Mouse (Mus musculus): ENCODE data around the gene Frmd4a. TPM values are rescaled to one million over a fixed set of nuclear protein-coding genes. Genes with fewer than 3 reads are reported as not detected.

Gene Frmd4a
- polyA plus RNA-seq, 1 experiment, result 22.8 TPM

DNA sequence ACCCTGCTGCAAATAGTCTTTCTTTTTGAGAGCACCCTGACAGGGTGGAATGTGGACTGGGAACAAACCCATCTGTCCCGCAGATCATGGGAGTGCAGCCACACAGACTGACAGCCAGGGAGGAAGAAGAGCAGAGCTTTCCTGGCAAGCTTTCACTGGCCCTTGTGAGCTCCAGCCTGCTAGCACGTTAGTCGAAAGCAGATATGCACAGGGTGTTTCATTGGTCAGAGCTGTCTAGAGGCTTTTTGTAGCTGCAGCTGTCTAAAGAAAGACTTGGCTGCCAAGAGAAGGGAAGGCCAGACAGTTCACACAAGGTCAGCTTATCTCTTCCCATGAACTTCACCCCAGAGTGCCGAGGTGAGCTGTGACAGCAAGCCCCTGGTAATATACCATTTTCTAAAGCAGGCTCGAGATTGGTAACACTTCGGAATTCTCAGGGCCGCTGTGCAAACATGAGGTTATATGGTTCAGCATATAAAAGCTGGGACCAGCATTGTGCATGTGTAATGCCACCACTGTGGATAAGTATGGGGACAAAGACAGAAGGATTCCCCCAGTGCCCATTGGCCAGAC is 500.1 kb downstream of the Frmd4a start:
- H3K4me3 ChIP-seq (replicated peaks; ENCODE audit: control insufficient read depth, low read depth, low read length), result no peak overlapping the region
- TF ChIP-seq CTCF (IDR thresholded peaks at IDR 0.05; ENCODE audit: control insufficient read depth, insufficient read depth, low read length) (no peak), POLR2A (IDR thresholded peaks at IDR 0.05; ENCODE audit: borderline replicate concordance, control insufficient read depth, low read depth, low read length) (no peak)
- H3K4me1 ChIP-seq (ENCODE audit: control insufficient read depth, insufficient read depth, low read length), result no peaks in the 10 kb centered on the region
- 56% methylated on average over 7 of the region's 7 CpGs for WGBS
- H3K27ac ChIP-seq (ENCODE audit: control insufficient read depth, insufficient read depth, low read depth, low read length, poor library complexity), result no peak overlapping the region

DNA sequence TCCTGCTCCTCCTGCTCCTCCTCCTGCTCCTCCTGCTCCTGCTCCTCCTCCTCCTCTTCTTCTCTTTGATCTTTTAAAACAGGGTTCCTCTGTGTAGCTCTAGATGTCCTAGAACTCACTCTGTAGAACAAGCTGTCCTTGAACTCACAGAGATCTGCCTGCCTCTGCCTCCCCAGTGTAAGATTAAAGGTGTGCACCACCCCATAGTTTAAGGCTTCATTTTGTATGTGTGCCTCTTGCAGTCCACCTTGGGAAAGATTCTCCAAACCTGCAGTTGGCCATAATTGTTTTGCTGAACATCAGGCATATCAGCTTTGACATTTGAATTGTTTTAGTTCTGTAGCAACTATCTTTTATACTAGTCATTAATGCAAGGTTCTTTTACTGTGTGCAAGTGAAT is 501.0 kb downstream of the Frmd4a start:
- Histone ChIP-seq H3K4me1 (ENCODE audit: control insufficient read depth, insufficient read depth, low read length) (no peaks in the 10 kb centered on the region), H3K27ac (ENCODE audit: control insufficient read depth, insufficient read depth, low read depth, low read length, poor library complexity) (no peak overlapping the region), H3K4me3 (replicated peaks; ENCODE audit: control insufficient read depth, low read depth, low read length) (no peak overlapping the region)
- TF ChIP-seq CTCF (IDR thresholded peaks at IDR 0.05; ENCODE audit: control insufficient read depth, insufficient read depth, low read length) (no peak), POLR2A (IDR thresholded peaks at IDR 0.05; ENCODE audit: borderline replicate concordance, control insufficient read depth, low read depth, low read length) (no peak)

DNA sequence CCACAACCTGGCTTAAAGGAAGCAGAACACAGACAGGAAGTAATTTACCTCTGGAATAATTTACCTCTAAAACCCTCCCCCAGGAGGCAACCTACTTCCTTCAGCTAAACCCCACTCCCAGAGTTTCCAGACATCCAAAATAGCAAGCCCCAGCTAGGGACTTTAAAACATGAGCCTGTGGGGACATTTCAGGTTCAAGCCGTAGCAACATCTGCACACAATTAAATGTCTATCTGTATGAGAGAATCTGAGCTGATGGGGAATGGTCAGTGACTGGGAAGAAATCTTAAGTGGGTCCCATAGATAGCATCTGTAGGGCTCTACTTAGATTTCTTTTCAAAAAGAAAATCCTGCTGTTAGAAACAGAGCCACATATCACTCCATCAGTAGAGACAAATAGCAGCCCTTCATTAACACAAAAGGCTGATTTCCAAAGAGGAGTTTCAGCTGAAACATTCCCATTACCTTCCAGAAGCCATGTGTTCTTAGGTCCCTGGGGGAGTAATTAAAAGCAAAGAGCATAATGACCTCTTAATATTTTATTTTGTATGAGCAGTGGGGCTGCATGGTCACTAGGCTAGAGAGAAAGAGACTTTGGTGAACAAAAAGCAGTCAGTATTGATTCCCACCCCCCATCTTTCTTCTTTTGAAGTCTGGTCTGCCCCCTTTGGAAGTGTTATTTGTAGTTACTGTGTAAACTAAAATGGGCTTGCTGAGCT is 505.4 kb downstream of the Frmd4a start:
- TF ChIP-seq CTCF (IDR thresholded peaks at IDR 0.05; ENCODE audit: control insufficient read depth, insufficient read depth, low read length), result no peak
- TF ChIP-seq POLR2A (IDR thresholded peaks at IDR 0.05; ENCODE audit: borderline replicate concordance, control insufficient read depth, low read depth, low read length), result no peak
- Histone ChIP-seq H3K27ac (ENCODE audit: control insufficient read depth, insufficient read depth, low read depth, low read length, poor library complexity) (no peak overlapping the region), H3K4me1 (ENCODE audit: control insufficient read depth, insufficient read depth, low read length) (no peaks in the 10 kb centered on the region), H3K4me3 (replicated peaks; ENCODE audit: control insufficient read depth, low read depth, low read length) (no peak overlapping the region)
- WGBS, result 93% methylated on average over 1 of the region's 1 CpGs

GRCm38 (mm10) chr2:4527094-4527493 is 509.6 kb downstream of the Frmd4a start:
- 84% methylated on average over 7 of the region's 7 CpGs for WGBS
- Histone ChIP-seq H3K4me1 (ENCODE audit: control insufficient read depth, insufficient read depth, low read length) (no peaks in the 10 kb centered on the region), H3K4me3 (replicated peaks; ENCODE audit: control insufficient read depth, low read depth, low read length) (no peak overlapping the region), H3K27ac (ENCODE audit: control insufficient read depth, insufficient read depth, low read depth, low read length, poor library complexity) (no peak overlapping the region)
- TF ChIP-seq POLR2A (IDR thresholded peaks at IDR 0.05; ENCODE audit: borderline replicate concordance, control insufficient read depth, low read depth, low read length), result no peak

DNA sequence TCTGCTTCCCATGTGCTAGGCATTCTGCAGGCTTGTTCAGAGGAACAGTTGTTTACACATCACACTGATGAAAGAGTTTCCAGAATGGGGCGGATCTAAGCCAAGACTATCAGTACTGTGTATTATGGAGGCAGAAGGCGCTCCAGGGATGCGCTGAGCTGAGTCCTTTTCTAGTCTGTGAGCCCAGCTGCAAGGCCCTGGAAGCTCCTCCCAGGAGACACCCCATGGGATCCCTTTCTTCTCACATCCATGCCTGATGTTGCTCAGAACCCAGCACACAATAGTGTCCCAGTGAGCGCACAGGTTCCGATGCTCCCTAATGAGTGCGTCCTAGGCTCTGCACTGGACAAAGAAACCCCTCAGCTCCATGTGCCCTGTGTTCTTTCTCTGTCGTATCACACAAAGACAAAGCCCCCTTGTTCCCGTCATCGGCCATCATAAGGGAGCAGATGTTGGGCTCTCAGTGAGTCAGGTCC is 511.8 kb downstream of the Frmd4a start:
- no peak overlapping the region for H3K4me3 ChIP-seq (replicated peaks; ENCODE audit: control insufficient read depth, low read depth, low read length)
- 91% methylated on average over 9 of the region's 9 CpGs for WGBS
- H3K27ac ChIP-seq (ENCODE audit: control insufficient read depth, insufficient read depth, low read depth, low read length, poor library complexity), result no peak overlapping the region
- H3K4me1 ChIP-seq (ENCODE audit: control insufficient read depth, insufficient read depth, low read length), result no peaks in the 10 kb centered on the region
- TF ChIP-seq CTCF (IDR thresholded peaks at IDR 0.05; ENCODE audit: control insufficient read depth, insufficient read depth, low read length), result no peak
- TF ChIP-seq POLR2A (IDR thresholded peaks at IDR 0.05; ENCODE audit: borderline replicate concordance, control insufficient read depth, low read depth, low read length), result no peak

DNA sequence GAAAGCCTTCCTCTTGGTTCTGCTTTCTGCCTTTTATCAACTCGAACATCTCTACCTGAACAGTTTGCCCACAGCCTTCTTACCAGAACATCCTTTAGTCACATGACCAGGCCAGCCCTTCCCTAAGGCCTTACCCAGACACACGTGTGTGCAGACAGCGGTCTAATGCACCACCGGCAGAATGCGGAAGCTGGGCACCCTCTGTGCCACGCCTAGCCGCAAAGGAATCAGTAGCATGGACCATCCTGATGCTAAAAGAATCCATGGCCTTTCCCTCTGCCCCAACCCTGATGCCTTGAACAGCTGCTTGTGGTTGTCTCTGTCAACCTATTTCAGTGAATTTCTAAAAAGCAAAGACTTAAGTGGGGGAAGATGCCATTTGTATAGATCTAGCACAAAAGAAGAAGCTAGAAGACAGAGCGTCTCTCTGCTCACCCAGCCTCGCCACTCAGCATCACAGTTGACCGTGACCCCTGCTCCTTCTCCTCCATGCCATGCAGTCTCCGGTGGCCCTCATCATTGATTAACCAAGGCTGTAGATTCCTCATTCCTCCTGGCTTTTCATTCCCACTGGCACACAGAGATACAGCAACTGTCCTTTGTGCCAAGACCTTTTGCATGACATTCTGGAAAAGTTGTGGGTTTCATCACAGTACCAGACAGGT is 514.1 kb downstream of the Frmd4a start:
- Histone ChIP-seq H3K4me3 (replicated peaks; ENCODE audit: control insufficient read depth, low read depth, low read length) (no peak overlapping the region), H3K4me1 (ENCODE audit: control insufficient read depth, insufficient read depth, low read length) (no peaks in the 10 kb centered on the region), H3K27ac (ENCODE audit: control insufficient read depth, insufficient read depth, low read depth, low read length, poor library complexity) (no peak overlapping the region; the same call in 1 of the 2 replicates)
- no peak for TF ChIP-seq POLR2A (IDR thresholded peaks at IDR 0.05; ENCODE audit: borderline replicate concordance, control insufficient read depth, low read depth, low read length)
- TF ChIP-seq CTCF (IDR thresholded peaks at IDR 0.05; ENCODE audit: control insufficient read depth, insufficient read depth, low read length), result no peak
- WGBS, result 31% methylated on average over 11 of the region's 11 CpGs

- WGBS, result 80% methylated on average over 5 of the region's 5 CpGs
- Histone ChIP-seq H3K27ac (ENCODE audit: control insufficient read depth, insufficient read depth, low read depth, low read length, poor library complexity) (no peak overlapping the region), H3K4me1 (ENCODE audit: control insufficient read depth, insufficient read depth, low read length) (no peaks in the 10 kb centered on the region), H3K4me3 (replicated peaks; ENCODE audit: control insufficient read depth, low read depth, low read length) (no peak overlapping the region)
- no peak for TF ChIP-seq CTCF (IDR thresholded peaks at IDR 0.05; ENCODE audit: control insufficient read depth, insufficient read depth, low read length)
- no peak for TF ChIP-seq POLR2A (IDR thresholded peaks at IDR 0.05; ENCODE audit: borderline replicate concordance, control insufficient read depth, low read depth, low read length)
These were observed 514.7 kb downstream of the Frmd4a start for GRCm38 (mm10) chr2:4532198-4532568.

DNA sequence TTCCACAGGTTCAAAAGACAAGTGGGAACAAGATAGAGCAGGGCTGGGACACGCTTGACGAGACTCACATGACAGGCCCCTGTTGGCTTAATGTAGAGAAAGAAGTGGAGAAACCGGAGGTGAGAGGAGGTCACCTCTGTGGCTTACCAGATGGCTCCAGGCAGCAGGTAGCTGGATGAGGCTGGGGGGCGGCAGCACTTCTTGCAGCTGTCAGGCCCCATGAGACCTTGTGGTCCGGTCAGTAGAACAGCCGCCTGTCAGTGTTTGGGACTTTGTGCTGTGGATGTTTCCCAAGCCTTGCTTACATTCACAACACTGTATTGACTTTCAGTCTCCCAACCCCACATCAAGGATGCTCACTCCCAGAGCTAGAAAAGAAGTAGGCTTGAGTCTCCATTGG is 515.4 kb downstream of the Frmd4a start:
- H3K27ac ChIP-seq (ENCODE audit: control insufficient read depth, insufficient read depth, low read depth, low read length, poor library complexity), result no peak overlapping the region
- WGBS, result 81% methylated on average over 6 of the region's 6 CpGs
- H3K4me3 ChIP-seq (replicated peaks; ENCODE audit: control insufficient read depth, low read depth, low read length), result no peak overlapping the region
- TF ChIP-seq POLR2A (IDR thresholded peaks at IDR 0.05; ENCODE audit: borderline replicate concordance, control insufficient read depth, low read depth, low read length) (no peak), CTCF (IDR thresholded peaks at IDR 0.05; ENCODE audit: control insufficient read depth, insufficient read depth, low read length) (no peak)
- H3K4me1 ChIP-seq (ENCODE audit: control insufficient read depth, insufficient read depth, low read length), result no peaks in the 10 kb centered on the region

Data from bone marrow, adult 2 months (tissue).